Mouse (Mus musculus) G1E-ER4 (cell line): ENCODE measurements around the gene Ldhc. TPM values are rescaled to one million over a fixed set of nuclear protein-coding genes. Genes with fewer than 3 reads are reported as not detected.

Experiments used
- GATA1 ChIP-seq: IDR thresholded peaks from one replicate; pipeline ENCODE4 v1.8.0; 2012; ENCODE audit warnings: low read length, inconsistent platforms
- polyA plus RNA-seq: library from polyadenylated mRNA; stranded (reverse); fragments of >175 nt; gene quantifications from 2 replicates; pipeline ENCODE4 v1.2.3, GENCODE M21; 2012

Gene Ldhc
- polyA plus RNA-seq, 1 experiment = not detected

DNA sequence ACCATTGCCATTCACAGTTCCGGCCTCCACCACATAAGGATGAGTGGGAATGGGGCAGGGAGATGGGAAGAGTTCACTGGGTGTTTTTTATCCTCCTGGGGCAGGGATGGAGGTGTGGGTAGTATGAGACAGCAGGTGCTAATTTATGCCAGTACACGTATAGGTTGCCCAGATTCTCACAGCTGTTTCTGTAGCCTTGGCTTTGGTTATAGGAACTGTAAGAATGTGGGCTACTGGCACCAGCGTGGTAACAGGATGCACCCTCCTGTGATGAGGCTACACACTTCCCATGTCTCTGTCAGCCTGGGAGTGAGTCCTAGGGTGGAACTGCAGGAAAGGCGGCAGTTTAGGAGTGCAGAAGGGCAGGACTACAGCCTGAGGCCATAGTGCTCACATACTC is 15.8 kb downstream of the Ldhc start:
- no peak for TF ChIP-seq GATA1

- TF ChIP-seq GATA1 = no peak
These were observed 16.3 kb downstream of the Ldhc start for GRCm38 (mm10) chr7:46877255-46877654.

DNA sequence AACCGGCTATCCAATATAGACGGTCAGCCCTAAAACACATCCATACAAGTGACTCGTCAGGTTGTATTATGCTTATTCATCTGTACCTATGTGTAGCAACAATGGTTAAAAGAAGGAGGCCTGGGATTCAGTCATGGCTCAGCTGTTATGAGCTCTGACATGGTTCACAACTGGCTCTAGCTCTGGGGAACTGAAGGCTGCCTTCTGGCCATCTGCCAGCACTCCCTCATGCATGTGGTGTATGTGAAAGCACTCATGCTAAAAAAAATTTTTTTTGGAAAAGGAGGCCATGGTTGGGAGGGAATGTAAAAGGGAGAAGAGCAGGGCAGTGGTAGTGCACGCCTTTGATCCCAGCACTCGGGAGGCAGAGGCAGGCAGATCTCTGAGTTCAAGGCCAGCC is 18.8 kb downstream of the Ldhc start:
- no peak for TF ChIP-seq GATA1

GRCm38 (mm10) chr7:46880992-46881391 is 20.0 kb downstream of the Ldhc start:
- no peak for TF ChIP-seq GATA1

DNA sequence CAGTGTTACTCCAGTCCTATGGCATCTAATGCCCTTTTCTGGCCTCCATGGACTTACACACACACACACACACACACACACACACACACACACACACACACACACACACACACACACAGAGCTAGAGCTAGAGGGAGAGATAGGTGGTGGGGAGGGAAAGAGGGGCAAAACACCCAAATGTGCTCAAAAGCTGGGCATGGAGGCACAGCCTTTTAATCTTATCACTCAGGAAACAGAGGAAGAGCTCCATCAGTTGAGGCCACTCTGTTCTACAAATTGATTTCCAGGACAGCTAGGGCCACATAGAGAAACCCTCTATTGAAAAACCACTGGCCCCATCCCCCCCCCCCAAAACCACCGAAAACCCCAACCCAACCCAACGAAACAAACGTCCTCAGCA is 22.3 kb downstream of the Ldhc start:
- peak; percentile 57 for TF ChIP-seq GATA1

- TF ChIP-seq GATA1 = no peak
These were observed 34.5 kb downstream of the Ldhc start for GRCm38 (mm10) chr7:46895511-46895910.

GRCm38 (mm10) chr7:46899343-46899742 is 38.3 kb downstream of the Ldhc start:
- peak; percentile 44 for TF ChIP-seq GATA1

DNA sequence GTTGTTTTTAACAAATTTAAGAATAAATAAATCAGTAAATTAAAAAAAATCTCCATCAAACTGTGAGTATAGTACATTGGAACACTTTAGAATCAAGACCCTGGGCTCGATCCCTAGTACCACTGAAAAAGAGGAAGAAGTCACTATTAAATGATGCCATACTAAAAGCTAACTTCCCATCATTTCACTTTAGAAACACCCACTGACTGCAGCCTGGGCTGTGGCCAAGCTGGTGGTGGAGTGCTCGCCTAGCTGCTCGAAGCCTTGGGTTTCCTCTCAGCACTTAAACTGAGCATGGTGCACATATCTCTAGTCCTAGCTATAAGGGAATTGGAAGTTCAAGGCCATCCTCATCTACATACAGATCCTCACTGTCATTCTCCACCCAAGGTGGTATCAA is 50.2 kb downstream of the Ldhc start:
- TF ChIP-seq GATA1 = no peak

DNA sequence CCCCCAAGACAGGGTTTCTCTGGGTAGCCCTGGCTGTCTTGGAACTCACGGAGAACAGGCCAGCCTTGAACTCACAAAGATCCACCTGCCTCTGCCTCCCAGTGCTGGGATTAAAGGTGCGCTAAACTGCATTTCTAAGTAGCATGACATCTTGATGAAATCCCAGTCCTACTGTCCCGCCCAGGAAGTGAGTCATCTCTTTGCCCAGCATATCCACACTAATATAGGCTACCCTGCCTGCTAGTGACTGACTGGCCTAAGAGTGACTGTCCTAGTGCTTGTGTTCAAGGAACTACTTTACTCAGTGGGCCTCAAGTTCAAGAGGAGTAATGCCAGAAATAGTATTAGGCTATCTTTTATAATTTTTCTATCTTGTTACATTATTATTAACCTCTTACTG is 55.4 kb downstream of the Ldhc start:
- TF ChIP-seq GATA1 = no peak

GRCm38 (mm10) chr7:46918678-46919371 is 57.8 kb downstream of the Ldhc start:
- TF ChIP-seq GATA1 = peak; percentile 29

- TF ChIP-seq GATA1 = no peak
These were observed 58.7 kb downstream of the Ldhc start, which contains the start of gene Tsg101 for GRCm38 (mm10) chr7:46919551-46920176. Gene Tsg101 (minus strand): TSS chr7:46919969.

GRCm38 (mm10) chr7:46922075-46922474 is 61.1 kb downstream of the Ldhc start:
- TF ChIP-seq GATA1 = no peak

Other genes starting within 250 kb of the Ldhc start
- 8.8 and 18.5 TPM in 2 replicates for gene Sergef, start 221.4 kb upstream of the Ldhc start, polyA plus RNA-seq
- 0.37 and 0.60 TPM in 2 replicates for gene Tph1, start 188.7 kb upstream of the Ldhc start, polyA plus RNA-seq
- 4.4 and 5.2 TPM in 2 replicates for gene Saal1, start 150.5 kb upstream of the Ldhc start, polyA plus RNA-seq
- gene Saa3, start 145.5 kb upstream of the Ldhc start, polyA plus RNA-seq = not detected in 2 replicates
- not detected in 2 replicates for gene Saa4, start 128.6 kb upstream of the Ldhc start, polyA plus RNA-seq
- gene Saa1, start 118.2 kb upstream of the Ldhc start, polyA plus RNA-seq = not detected in 2 replicates
- not detected in 2 replicates for gene Saa2, start 109.4 kb upstream of the Ldhc start, polyA plus RNA-seq
- gene Hps5, start 65.1 kb upstream of the Ldhc start, polyA plus RNA-seq = 3.4 and 4.2 TPM in 2 replicates
- gene Gtf2h1, start 65.1 kb upstream of the Ldhc start, polyA plus RNA-seq = 111 and 170 TPM in 2 replicates
- gene Ldha, start 19.7 kb upstream of the Ldhc start, polyA plus RNA-seq = 2,468 and 3,111 TPM in 2 replicates
- 70.2 and 113 TPM in 2 replicates for gene Tsg101, start 58.8 kb downstream of the Ldhc start, polyA plus RNA-seq
- gene Uevld, start 97.3 kb downstream of the Ldhc start, polyA plus RNA-seq = 0.25 and 0.26 TPM in 2 replicates
- gene Gm9999, start 122.4 kb downstream of the Ldhc start, polyA plus RNA-seq = not detected in 2 replicates
- 11.8 and 14.1 TPM in 2 replicates for gene Spty2d1, start 147.2 kb downstream of the Ldhc start, polyA plus RNA-seq
- gene Tmem86a, start 189.4 kb downstream of the Ldhc start, polyA plus RNA-seq = not detected in 2 replicates